Mouse (Mus musculus) left cerebral cortex, postnatal 25 days (tissue): Measurements from ENCODE around the gene Magee1. TPM values are rescaled to one million over a fixed set of nuclear protein-coding genes. Genes with fewer than 3 reads are reported as not detected.
"Not testable (repeated sequence)": the region's sequence is repeated elsewhere in the genome, so short reads cannot be mapped to it uniquely, and the experiment has no call there.

Source experiments
- DNase-seq, 2 experiments: peaks; one replicate each; pipeline ENCODE4 v3.0.0; 2022; ENCODE audit warnings: low spot score in 2 of 2, mixed read lengths in 1 of 2
- intact Hi-C: fragments of 180-260 bp; cut with DNase I; formaldehyde crosslinking; loops from one replicate; pipeline ENCODE4 v1.15.1; 2025
- total RNA-seq, 2 experiments: library from RNA; stranded (reverse); gene quantifications; 2 replicates each; pipeline ENCODE4 v1.2.3; 2021

Gene Magee1
- 100 to 1,000 TPM; 144 to 147 TPM for total RNA-seq

DNA sequence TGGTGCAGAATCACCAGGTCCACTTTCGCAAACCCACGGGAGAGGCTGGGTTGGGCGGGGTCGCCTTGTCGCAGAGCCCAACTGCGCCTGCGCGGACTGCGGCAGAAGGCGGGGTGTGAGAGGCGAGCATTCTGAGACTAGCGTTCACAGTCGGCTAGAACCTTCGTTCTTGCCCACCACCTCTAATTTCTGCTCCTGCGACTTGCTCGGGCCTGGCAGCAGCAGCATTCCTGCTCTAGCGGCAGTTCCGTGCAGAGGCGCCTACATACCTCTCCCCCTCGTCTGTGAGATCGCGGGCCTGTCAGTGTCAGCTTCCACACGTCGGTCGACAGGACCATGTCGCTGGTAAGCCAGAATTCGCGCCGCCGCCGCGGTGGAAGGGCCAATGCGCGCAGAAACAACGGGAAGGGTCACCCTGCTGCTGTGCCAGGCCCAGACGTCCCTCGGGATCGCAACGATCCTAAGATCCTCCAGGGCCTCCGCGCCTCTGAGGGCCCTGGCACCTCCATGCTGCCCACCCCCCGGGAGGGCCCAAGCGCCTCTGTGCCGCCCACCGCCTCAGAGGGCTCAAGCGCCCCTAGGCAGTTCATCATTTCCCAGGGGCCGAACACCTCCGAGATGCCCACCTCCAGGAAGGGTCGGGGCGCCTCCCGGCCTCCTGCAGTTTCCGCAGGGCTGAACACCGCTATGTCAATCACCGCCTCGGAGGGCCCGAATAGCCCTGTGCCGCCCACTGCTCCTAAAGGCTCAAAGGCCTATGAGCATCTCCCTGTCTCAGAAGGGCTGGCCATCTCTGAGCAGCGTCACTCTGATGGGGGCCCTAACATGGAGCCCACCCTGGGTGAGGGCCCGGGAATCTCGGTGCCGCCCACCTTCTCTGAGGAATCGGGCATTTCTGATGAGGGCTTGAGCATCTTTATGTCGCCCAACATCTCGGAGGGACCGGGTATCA, at the start of gene Magee1:
Gene Magee1 (plus strand): TSS at position 104 of the 952 bp plus-strand sequence.
- intact Hi-C loops: no loop called here
- DNase-seq: peak; percentile 83 to 92

DNA sequence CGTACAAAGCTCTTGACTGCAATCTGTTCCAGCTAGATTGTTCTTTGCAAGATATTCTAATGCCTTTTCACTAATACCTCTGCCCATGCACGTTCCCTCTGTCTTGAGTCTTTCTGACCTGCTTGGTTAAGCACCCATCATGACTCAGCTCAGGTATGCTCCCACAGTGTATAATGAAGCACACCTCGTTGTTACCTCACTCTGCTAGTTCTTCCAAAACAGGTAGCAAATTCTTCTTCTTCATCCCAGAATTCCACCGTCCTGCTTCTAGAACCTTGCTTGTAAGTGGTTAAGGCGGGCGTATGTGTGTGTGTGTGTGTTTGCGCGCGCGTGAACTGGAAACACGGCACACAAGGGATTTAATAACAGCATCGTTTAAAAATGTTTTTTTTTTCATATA, 41.0 kb upstream of the Magee1 start:
- no peak for DNase-seq
- intact Hi-C loops: no loop called here

DNA sequence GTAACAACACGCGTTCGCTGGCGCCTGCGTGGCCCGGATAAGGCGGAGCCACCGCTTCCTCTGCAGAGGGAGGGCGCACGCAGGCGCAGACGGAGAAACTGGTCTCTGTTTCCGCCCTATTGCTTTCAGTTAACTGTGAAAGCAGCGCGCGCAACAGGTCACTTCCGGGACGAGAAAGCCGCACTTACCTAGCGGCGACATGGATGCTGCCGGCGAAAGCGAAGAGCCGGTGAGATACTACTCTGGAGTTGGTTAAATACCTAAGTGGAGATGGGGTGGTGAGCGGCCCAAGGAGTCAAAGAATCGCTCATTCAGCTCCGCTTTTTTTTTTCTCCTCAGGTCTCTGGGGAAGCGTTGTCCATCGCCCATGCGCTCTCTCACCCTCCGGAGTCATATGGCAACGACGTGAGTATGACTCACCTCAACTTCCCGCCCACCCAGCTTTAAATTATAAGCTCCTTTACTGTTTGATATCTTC, 40.5 kb upstream of the Magee1 start, which contains the start of gene Pbdc1:
Gene Pbdc1 (plus strand): TSS at position 142 of the 478 bp plus-strand sequence.
- intact Hi-C loops: no loop called here
- DNase-seq: peak; percentile 93 to 94

DNA sequence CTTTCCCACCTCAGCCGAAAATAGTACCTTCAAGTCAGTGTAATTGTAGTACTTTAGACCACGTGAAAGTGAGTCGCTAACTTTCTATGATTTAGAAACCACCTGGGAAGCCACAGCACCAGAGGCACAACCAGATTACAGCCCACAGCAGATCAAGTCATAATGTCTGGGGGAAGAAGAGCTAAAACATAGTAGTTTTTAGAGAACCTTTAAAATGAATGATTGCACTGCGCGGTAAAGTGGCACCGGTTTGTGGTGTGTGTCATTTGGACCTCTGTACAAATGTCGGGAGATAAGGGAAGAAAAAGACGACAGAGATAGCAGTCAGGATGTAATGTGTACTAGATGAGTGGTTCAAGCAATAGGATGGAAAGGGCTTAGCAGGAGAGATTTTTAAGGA, 40.1 kb upstream of the Magee1 start:
- intact Hi-C loops: no loop called here
- no peak for DNase-seq

- intact Hi-C loops, DNase-seq: not testable (repeated sequence)
These were observed 37.2 kb upstream of the Magee1 start for GRCm38 (mm10) chrX:105083013-105083412.

- intact Hi-C loops: no loop called here
- DNase-seq: peak in 1 of 2 experiments; percentile 29
These were observed 16.0 kb upstream of the Magee1 start for GRCm38 (mm10) chrX:105104175-105104574.

DNA sequence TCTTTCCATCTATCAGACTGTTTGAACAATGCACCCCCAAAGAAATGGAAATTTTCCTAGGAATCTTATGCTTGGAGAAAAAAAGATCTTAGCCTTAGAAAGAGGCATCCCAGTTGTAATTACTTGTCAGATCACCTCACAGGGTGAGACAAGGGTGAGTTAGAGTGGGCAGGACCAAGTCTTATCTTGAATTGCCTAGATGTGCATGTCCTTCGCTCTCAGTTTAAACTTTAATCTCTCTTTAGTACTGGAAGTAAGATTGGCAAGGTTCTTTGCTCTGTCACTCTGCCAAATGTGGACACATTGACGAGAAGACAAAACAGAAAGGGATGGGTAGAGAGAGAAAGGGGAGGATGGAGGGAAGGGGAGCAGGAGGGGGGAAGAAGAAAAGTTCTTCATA, 5.2 kb upstream of the Magee1 start:
- DNase-seq: no peak
- intact Hi-C loops: no loop called here

DNA sequence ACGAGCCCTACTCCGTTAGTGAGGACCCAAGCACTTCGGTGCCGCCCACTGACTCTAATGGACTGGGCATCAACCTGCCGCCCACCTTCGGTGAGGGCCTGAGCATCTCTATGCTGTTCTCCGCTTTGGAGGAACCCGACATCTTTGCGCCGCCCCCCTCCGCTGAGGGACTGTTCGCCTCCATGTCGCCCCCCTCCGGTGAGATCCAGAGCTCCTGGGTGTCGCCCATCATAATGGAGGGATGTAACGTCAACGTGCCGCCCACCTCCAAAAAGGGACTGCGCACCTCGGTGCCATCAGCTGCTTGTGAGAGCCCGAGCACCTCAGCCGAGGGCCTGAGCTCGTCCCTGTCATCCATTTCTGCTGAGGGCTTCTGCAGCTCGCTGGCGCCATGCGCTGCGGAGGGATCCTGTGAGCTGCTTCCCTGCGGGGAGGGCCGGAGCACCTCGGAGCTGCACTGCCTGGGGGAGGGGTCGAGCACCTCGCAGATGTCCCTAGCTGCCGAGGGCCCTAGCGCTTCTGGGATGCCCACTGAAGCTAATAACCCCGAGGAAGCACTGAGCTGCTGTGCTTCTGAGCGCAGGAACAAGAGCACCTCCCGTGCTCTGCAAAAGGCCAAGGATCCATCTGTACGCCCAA, 1.2 kb downstream of the Magee1 start:
- intact Hi-C loops: no loop called here
- DNase-seq: peak; percentile 80 to 85

DNA sequence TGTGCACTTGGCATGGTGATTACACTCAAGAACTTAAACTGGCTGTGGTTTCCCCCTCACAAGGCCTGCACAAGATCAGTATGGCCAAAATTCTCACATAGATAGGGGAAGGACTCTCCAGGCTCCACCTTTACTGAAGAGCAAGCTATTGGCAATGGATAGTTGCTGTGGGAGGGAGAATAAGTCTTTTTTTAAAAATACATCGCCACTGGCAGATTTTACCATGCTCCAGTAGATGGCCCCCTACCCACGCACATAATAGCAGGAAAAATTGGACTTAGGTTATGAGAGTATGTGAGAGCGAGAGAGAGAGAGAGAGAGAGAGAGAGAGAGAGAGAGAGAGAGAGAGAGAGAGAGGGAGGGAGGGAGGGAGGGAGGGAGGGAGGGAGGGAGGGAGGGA, 4.7 kb downstream of the Magee1 start:
- DNase-seq: peak in 1 of 2 experiments; percentile 2

DNA sequence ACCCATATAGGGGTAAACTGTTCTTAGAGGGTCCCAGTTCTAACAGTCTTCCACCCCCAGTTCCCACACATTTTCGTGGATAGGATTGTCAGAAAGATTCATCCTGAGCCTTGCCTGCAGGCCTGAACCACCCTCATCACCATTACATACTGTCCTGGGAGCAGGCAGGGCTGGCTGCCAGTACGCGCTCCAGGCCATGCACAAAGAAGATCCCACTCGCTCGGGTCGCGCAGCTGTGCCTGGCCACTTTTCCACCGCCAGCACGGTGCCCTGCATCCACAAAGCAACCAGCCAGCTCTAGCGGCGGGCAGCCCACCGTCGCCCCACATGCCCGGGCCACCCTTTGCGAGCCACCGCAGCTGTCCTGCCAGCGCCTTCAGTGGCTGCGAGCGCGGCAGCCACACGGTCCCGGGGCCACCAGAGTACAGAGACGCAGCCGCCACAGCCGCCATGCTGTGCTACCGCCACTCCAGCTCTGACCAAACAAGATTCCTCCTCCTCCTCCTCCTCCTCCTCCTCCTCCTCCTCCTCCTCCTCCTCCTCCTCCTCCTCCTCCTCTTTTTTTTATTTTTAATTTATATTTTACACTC, 31.8 kb downstream of the Magee1 start:
- intact Hi-C loops: no loop called here
- DNase-seq: peak in 1 of 2 experiments; percentile 3

More for the DNA sequence above, 4.7 kb downstream of the Magee1 start:
- intact Hi-C loops: no loop called here

DNA sequence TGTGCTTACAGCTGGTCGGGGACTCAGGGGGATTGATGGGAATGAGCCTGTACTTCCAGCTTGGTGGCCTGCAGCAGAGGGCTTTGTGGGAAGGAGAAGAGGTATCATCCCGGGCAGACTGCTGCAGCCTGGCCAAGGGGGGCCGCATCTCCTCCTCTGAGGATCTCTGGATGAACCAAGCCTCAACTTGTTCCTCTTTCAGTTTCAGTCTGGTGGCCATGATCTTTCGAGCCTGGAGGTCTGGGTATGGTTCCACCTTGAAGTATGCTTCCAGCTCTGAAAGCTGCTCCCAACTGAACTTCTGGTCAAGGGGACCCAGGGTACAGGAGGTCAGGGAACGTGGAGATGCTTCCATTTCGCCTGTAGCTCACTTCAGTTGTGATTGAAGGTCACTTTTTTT, 44.8 kb downstream of the Magee1 start:
- intact Hi-C loops, DNase-seq: not testable (repeated sequence)

- no peak for DNase-seq
- intact Hi-C loops: no loop called here
These were observed 47.0 kb downstream of the Magee1 start for GRCm38 (mm10) chrX:105167217-105167616.

Other genes starting within 250 kb of the Magee1 start
- gene Pbdc1, start 40.6 kb upstream of the Magee1 start, total RNA-seq: 10 to 100 TPM; 18.3 to 18.9 TPM